Mouse (Mus musculus): ENCODE results near the gene Usp25. TPM values are rescaled to one million over a fixed set of nuclear protein-coding genes. Genes with fewer than 3 reads are reported as not detected.

The Usp25 gene
- total RNA-seq, 1 experiment, result 8.6 TPM

DNA sequence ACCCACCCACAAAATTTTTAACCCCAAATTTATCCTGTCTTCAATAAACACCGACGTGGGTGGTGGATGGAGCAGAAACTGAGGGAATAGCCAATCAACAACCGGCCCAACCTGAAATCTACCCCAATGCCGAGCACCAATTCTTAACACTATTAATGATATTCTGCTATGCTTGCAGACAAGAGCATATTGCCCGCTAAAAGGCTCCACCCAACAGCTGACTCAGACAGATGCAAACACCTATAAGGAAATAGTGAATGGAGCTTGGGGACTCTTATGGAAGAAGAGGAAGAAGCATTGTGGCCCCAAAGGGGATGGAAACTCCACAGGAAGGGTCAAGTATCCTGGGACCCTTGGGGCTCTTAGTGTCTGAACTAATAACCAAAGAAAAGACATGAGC is 133.3 kb downstream of the Usp25 start:
- no peaks in the 10 kb centered on the region for H3K36me3 ChIP-seq (ENCODE audit: control insufficient read depth, insufficient read depth, low read length, poor library complexity, severe bottlenecking)
- no peak for DNase-seq (ENCODE audit: low read depth, low spot score)
- no peaks in the 10 kb centered on the region for H3K9me3 ChIP-seq (ENCODE audit: control insufficient read depth, insufficient read depth, low read depth, low read length)
- H3K27ac ChIP-seq (ENCODE audit: insufficient read depth, low read depth, low read length, poor library complexity, severe bottlenecking), result no peak overlapping the region
- TF ChIP-seq HCFC1 (IDR thresholded peaks at IDR 0.05; ENCODE audit: borderline replicate concordance, insufficient read depth, low read length) (no peak), MAFK (IDR thresholded peaks at IDR 0.05; ENCODE audit: insufficient read depth, low read depth, low read length) (no peak), ZNF384 (IDR thresholded peaks at IDR 0.05; ENCODE audit: low read depth, low read length) (no peak), CHD2 (IDR thresholded peaks at IDR 0.05; ENCODE audit: low read depth, low read length) (no peak), ZC3H11A (IDR thresholded peaks at IDR 0.05; ENCODE audit: borderline replicate concordance, low read depth, low read length) (no peak)
- in situ Hi-C loops (cut with MboI; ENCODE audit: low sequenced_read_pairs in 2 of 2, unreplicated experiment in 2 of 2), result no loop called here
- H3K4me1 ChIP-seq (ENCODE audit: control insufficient read depth in 2 of 2, insufficient read depth in 2 of 2, low read length in 2 of 2, poor library complexity in 1 of 2), result no peaks in the 10 kb centered on the region
- H3K9ac ChIP-seq (ENCODE audit: insufficient read depth, low read depth, low read length, poor library complexity, severe bottlenecking), result no peak overlapping the region
- no peak overlapping the region for H3K4me3 ChIP-seq (ENCODE audit: insufficient read depth in 1 of 2, low read depth in 1 of 2, low read length in 2 of 2, poor library complexity in 1 of 2, severe bottlenecking in 1 of 2)

DNA sequence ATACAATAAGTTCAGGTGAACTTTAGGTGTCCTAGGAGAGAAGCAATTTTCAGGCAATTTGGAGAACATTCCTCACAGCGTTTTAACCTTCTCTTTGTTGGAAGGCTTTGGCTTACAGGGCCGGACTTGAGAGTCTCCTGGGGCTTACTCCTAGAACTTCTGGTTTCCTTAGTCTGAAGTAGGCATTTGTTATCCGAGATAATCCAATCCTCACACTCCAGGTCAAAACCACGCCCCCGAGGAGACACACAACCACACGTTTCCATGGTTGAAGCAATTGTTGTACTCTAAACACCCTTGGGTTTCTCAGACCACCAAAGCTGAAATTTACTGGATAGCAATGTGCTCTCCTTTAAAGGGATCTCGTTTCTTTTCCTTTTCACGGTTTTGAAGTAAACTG is 136.8 kb downstream of the Usp25 start:
- Histone ChIP-seq H3K36me3 (ENCODE audit: control insufficient read depth, insufficient read depth, low read length, poor library complexity, severe bottlenecking) (no peaks in the 10 kb centered on the region), H3K4me1 (ENCODE audit: control insufficient read depth in 2 of 2, insufficient read depth in 2 of 2, low read length in 2 of 2, poor library complexity in 1 of 2) (no peaks in the 10 kb centered on the region), H3K4me3 (ENCODE audit: insufficient read depth in 1 of 2, low read depth in 1 of 2, low read length in 2 of 2, poor library complexity in 1 of 2, severe bottlenecking in 1 of 2) (no peak overlapping the region), H3K27ac (ENCODE audit: insufficient read depth, low read depth, low read length, poor library complexity, severe bottlenecking) (no peak overlapping the region), H3K9ac (ENCODE audit: insufficient read depth, low read depth, low read length, poor library complexity, severe bottlenecking) (no peak overlapping the region), H3K9me3 (ENCODE audit: control insufficient read depth, insufficient read depth, low read depth, low read length) (no peaks in the 10 kb centered on the region)
- in situ Hi-C loops (cut with MboI; ENCODE audit: low sequenced_read_pairs in 2 of 2, unreplicated experiment in 2 of 2), result no loop called here
- TF ChIP-seq MAFK (IDR thresholded peaks at IDR 0.05; ENCODE audit: insufficient read depth, low read depth, low read length), result no peak
- no peak for TF ChIP-seq ZC3H11A (IDR thresholded peaks at IDR 0.05; ENCODE audit: borderline replicate concordance, low read depth, low read length)
- TF ChIP-seq HCFC1 (IDR thresholded peaks at IDR 0.05; ENCODE audit: borderline replicate concordance, insufficient read depth, low read length), result no peak
- no peak for DNase-seq (ENCODE audit: low read depth, low spot score)

DNA sequence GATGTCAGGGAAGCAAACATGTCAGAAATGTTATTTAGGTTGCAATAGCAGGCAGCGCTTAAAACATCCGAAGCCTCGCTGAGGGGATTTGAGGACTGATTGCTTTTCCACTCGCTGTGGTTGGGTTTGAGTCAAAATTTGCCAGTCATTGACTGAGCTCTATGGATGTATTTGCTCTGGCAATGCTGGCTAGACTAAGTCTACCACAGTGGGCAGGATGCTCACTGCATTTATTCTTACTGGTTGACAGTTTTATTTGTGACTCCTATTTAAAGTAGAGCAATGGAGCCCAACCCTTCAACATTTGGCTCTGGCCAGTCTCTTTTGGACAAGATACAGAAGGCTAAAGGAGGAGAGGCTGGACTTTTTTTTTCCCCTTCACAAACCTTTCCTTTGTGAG is 137.4 kb downstream of the Usp25 start:
- DNase-seq (ENCODE audit: low read depth, low spot score), result no peak
- H3K36me3 ChIP-seq (ENCODE audit: control insufficient read depth, insufficient read depth, low read length, poor library complexity, severe bottlenecking), result no peaks in the 10 kb centered on the region
- no peak overlapping the region for H3K9ac ChIP-seq (ENCODE audit: insufficient read depth, low read depth, low read length, poor library complexity, severe bottlenecking)
- H3K9me3 ChIP-seq (ENCODE audit: control insufficient read depth, insufficient read depth, low read depth, low read length), result no peaks in the 10 kb centered on the region
- in situ Hi-C loops (cut with MboI; ENCODE audit: low sequenced_read_pairs in 2 of 2, unreplicated experiment in 2 of 2), result no loop called here
- no peaks in the 10 kb centered on the region for H3K4me1 ChIP-seq (ENCODE audit: control insufficient read depth in 2 of 2, insufficient read depth in 2 of 2, low read length in 2 of 2, poor library complexity in 1 of 2)
- no peak overlapping the region for H3K27ac ChIP-seq (ENCODE audit: insufficient read depth, low read depth, low read length, poor library complexity, severe bottlenecking)
- TF ChIP-seq MAFK (IDR thresholded peaks at IDR 0.05; ENCODE audit: insufficient read depth, low read depth, low read length) (no peak), CHD2 (IDR thresholded peaks at IDR 0.05; ENCODE audit: low read depth, low read length) (no peak), ZNF384 (IDR thresholded peaks at IDR 0.05; ENCODE audit: low read depth, low read length) (no peak), HCFC1 (IDR thresholded peaks at IDR 0.05; ENCODE audit: borderline replicate concordance, insufficient read depth, low read length) (no peak), ZC3H11A (IDR thresholded peaks at IDR 0.05; ENCODE audit: borderline replicate concordance, low read depth, low read length) (no peak)
- no peak overlapping the region for H3K4me3 ChIP-seq (ENCODE audit: insufficient read depth in 1 of 2, low read depth in 1 of 2, low read length in 2 of 2, poor library complexity in 1 of 2, severe bottlenecking in 1 of 2)

DNA sequence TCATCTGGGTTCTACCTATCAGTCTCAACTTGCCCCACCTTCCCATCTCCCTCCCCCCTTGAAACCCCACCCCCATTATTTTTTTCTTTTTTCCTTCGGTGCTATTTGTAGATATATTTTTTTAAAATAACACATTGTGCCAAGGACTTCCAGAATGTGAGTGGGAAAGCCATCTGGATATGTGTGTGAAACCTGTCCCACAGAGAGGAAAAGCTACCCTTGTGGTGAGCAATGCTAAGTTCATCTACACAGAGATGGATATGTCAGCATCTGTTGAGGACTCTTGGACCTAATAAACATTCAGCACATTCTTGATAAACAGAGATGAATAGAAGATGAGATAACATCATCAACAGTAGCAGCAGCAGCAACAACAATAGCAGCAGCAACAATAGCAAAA is 138.8 kb downstream of the Usp25 start:
- Histone ChIP-seq H3K9ac (ENCODE audit: insufficient read depth, low read depth, low read length, poor library complexity, severe bottlenecking) (no peak overlapping the region), H3K4me3 (ENCODE audit: insufficient read depth in 1 of 2, low read depth in 1 of 2, low read length in 2 of 2, poor library complexity in 1 of 2, severe bottlenecking in 1 of 2) (no peak overlapping the region), H3K36me3 (ENCODE audit: control insufficient read depth, insufficient read depth, low read length, poor library complexity, severe bottlenecking) (no peaks in the 10 kb centered on the region), H3K27ac (ENCODE audit: insufficient read depth, low read depth, low read length, poor library complexity, severe bottlenecking) (no peak overlapping the region), H3K9me3 (ENCODE audit: control insufficient read depth, insufficient read depth, low read depth, low read length) (no peaks in the 10 kb centered on the region), H3K4me1 (ENCODE audit: control insufficient read depth in 2 of 2, insufficient read depth in 2 of 2, low read length in 2 of 2, poor library complexity in 1 of 2) (no peaks in the 10 kb centered on the region)
- DNase-seq (ENCODE audit: low read depth, low spot score), result no peak
- TF ChIP-seq ZNF384 (IDR thresholded peaks at IDR 0.05; ENCODE audit: low read depth, low read length), result no peak
- no peak for TF ChIP-seq MAFK (IDR thresholded peaks at IDR 0.05; ENCODE audit: insufficient read depth, low read depth, low read length)
- no peak for TF ChIP-seq CHD2 (IDR thresholded peaks at IDR 0.05; ENCODE audit: low read depth, low read length)
- TF ChIP-seq HCFC1 (IDR thresholded peaks at IDR 0.05; ENCODE audit: borderline replicate concordance, insufficient read depth, low read length), result no peak
- TF ChIP-seq ZC3H11A (IDR thresholded peaks at IDR 0.05; ENCODE audit: borderline replicate concordance, low read depth, low read length), result no peak
- in situ Hi-C loops (cut with MboI; ENCODE audit: low sequenced_read_pairs in 2 of 2, unreplicated experiment in 2 of 2), result no loop called here

DNA sequence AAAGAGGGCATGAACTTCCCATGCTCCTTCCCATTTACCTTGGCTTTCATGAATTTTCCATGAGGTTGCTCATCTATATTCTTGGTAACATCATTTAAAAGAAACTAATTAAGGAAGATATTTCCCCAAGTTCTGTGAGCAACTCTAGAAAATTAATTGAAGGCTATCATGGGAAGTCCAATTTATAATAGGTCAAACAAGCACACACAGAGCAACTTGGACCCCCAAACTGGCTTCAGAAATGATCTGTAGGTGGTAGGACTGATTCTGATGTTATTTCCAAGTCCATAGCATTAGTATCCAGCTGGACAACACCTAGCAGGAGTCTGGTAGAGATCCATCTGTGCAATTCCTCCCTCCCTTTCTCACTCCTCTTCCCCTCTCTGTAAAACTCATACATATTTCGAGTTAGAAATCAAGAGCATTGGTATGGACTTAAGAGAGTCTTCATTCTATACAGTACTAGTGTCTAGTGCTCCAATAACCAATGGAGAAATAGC is 139.8 kb downstream of the Usp25 start:
- in situ Hi-C loops (cut with MboI; ENCODE audit: low sequenced_read_pairs in 2 of 2, unreplicated experiment in 2 of 2), result no loop called here
- no peaks in the 10 kb centered on the region for H3K36me3 ChIP-seq (ENCODE audit: control insufficient read depth, insufficient read depth, low read length, poor library complexity, severe bottlenecking)
- H3K27ac ChIP-seq (ENCODE audit: insufficient read depth, low read depth, low read length, poor library complexity, severe bottlenecking), result no peak overlapping the region
- H3K4me3 ChIP-seq (ENCODE audit: insufficient read depth in 1 of 2, low read depth in 1 of 2, low read length in 2 of 2, poor library complexity in 1 of 2, severe bottlenecking in 1 of 2), result no peak overlapping the region
- no peaks in the 10 kb centered on the region for H3K9me3 ChIP-seq (ENCODE audit: control insufficient read depth, insufficient read depth, low read depth, low read length)
- TF ChIP-seq ZC3H11A (IDR thresholded peaks at IDR 0.05; ENCODE audit: borderline replicate concordance, low read depth, low read length) (no peak), HCFC1 (IDR thresholded peaks at IDR 0.05; ENCODE audit: borderline replicate concordance, insufficient read depth, low read length) (no peak), ZNF384 (IDR thresholded peaks at IDR 0.05; ENCODE audit: low read depth, low read length) (no peak), MAFK (IDR thresholded peaks at IDR 0.05; ENCODE audit: insufficient read depth, low read depth, low read length) (no peak), CHD2 (IDR thresholded peaks at IDR 0.05; ENCODE audit: low read depth, low read length) (no peak)
- H3K9ac ChIP-seq (ENCODE audit: insufficient read depth, low read depth, low read length, poor library complexity, severe bottlenecking), result no peak overlapping the region
- H3K4me1 ChIP-seq (ENCODE audit: control insufficient read depth in 2 of 2, insufficient read depth in 2 of 2, low read length in 2 of 2, poor library complexity in 1 of 2), result no peaks in the 10 kb centered on the region
- no peak for DNase-seq (ENCODE audit: low read depth, low spot score)
